Mouse (Mus musculus) right cerebral cortex, postnatal 36 days (tissue): ENCODE data around the gene Cfap157.

Experiments used
- DNase-seq, 2 experiments: peaks; one replicate each; pipeline ENCODE4 v3.0.0; 2022; ENCODE audit warnings: low spot score in 2 of 2, mixed read lengths in 1 of 2

Gene Cfap157

GRCm38 (mm10) chr2:32781710-32782109 is 2.5 kb downstream of the Cfap157 start:
- DNase-seq, result no peak

- no peak for DNase-seq
These were observed 4.5 kb downstream of the Cfap157 start for GRCm38 (mm10) chr2:32779714-32780113.

GRCm38 (mm10) chr2:32779131-32779530 is 5.1 kb downstream of the Cfap157 start:
- DNase-seq, result no peak

GRCm38 (mm10) chr2:32778081-32778480 is 6.1 kb downstream of the Cfap157 start:
- DNase-seq, result no peak

- DNase-seq, result no peak
These were observed 8.0 kb downstream of the Cfap157 start for GRCm38 (mm10) chr2:32776192-32776591.

GRCm38 (mm10) chr2:32775359-32776074 is 8.7 kb downstream of the Cfap157 start, which contains the start of the genes Ttc16 and Ptrh1:
Gene Ttc16, minus strand, starts transcription at chr2:32775633.
Gene Ptrh1, plus strand, starts transcription at chr2:32775786.
- peak; percentile 96 to 97 for DNase-seq

- DNase-seq, result no peak
These were observed 11.5 kb downstream of the Cfap157 start for GRCm38 (mm10) chr2:32772626-32773279.

GRCm38 (mm10) chr2:32771886-32772285 is 12.3 kb downstream of the Cfap157 start:
- DNase-seq, result no peak

GRCm38 (mm10) chr2:32769327-32770085 is 14.7 kb downstream of the Cfap157 start:
- no peak for DNase-seq

- DNase-seq, result no peak
These were observed 15.5 kb downstream of the Cfap157 start for GRCm38 (mm10) chr2:32768661-32769285.

GRCm38 (mm10) chr2:32767241-32767640 is 17.0 kb downstream of the Cfap157 start:
- no peak for DNase-seq

- no peak for DNase-seq
These were observed 20.9 kb downstream of the Cfap157 start for GRCm38 (mm10) chr2:32763353-32763752.

GRCm38 (mm10) chr2:32761859-32762258 is 22.4 kb downstream of the Cfap157 start:
- no peak for DNase-seq

- no peak for DNase-seq
These were observed 22.9 kb downstream of the Cfap157 start for GRCm38 (mm10) chr2:32761361-32761760.

GRCm38 (mm10) chr2:32759001-32759400 is 25.2 kb downstream of the Cfap157 start:
- DNase-seq, result no peak

- no peak for DNase-seq
These were observed 25.7 kb downstream of the Cfap157 start for GRCm38 (mm10) chr2:32758503-32758902.

GRCm38 (mm10) chr2:32757056-32757845 is 27.0 kb downstream of the Cfap157 start, which contains the start of gene Tor2a:
Gene Tor2a, plus strand, starts transcription at chr2:32757234.
- peak; percentile 95 to 97 for DNase-seq

GRCm38 (mm10) chr2:32756674-32757055 is 27.6 kb downstream of the Cfap157 start:
- no peak for DNase-seq

GRCm38 (mm10) chr2:32752181-32752580 is 32.0 kb downstream of the Cfap157 start:
- no peak for DNase-seq

- DNase-seq, result no peak
These were observed 32.6 kb downstream of the Cfap157 start for GRCm38 (mm10) chr2:32751665-32752033.
